Mouse (Mus musculus) adrenal gland, adult 18-20 months (tissue): ENCODE data around the gene Fiz1. TPM values are rescaled to one million over a fixed set of nuclear protein-coding genes. Genes with fewer than 3 reads are reported as not detected.
A peak's percentile ranks its signal among the peaks of the same experiment; 100 is the strongest.

Source experiments
- DNase-seq, 2 experiments: peaks; one replicate each; pipeline ENCODE4 v3.0.0; 2021 to 2022; ENCODE audit warnings: low spot score in 2 of 2
- long read RNA-seq, 2 experiments: library from polyadenylated mRNA; stranded (forward); transcript quantifications; one replicate each; pipeline ENCODE4 v2.0.0; 2021
- total RNA-seq, 2 experiments: library from RNA; stranded (reverse); gene quantifications; 1 replicate in 1 of 2; 2 replicates in 1 of 2; pipeline ENCODE4 v1.2.3; 2021

Gene Fiz1
- total RNA-seq, result 10 to 100 TPM; 21.7 to 22.5 TPM
- long read RNA-seq, experiment 1, transcript Fiz1-201 (3 exons, 2,546 nt), result major isoform, 10 of 13 reads
- long read RNA-seq, experiment 1, partial matches to known transcripts, result 2 of 13 reads
- long read RNA-seq, experiment 1, other reads (novel, unspliced or antisense), result 1 of 13 reads
- long read RNA-seq, experiment 2, transcript Fiz1-201 (3 exons, 2,546 nt), result major isoform, 8 of 14 reads
- long read RNA-seq, experiment 2, partial matches to known transcripts, result 2 of 14 reads
- long read RNA-seq, experiment 2, other reads (novel, unspliced or antisense), result 4 of 14 reads

GRCm38 (mm10) chr7:5014251-5015117 lies at the start of gene Fiz1, which contains the start of gene Zfp524:
Fiz1 (minus strand) TSS chr7:5014697.
Zfp524 (plus strand) TSS chr7:5014415.
- DNase-seq, result peak; percentile 96

- peak in 1 of 2 experiments; percentile 50 for DNase-seq
Observed at GRCm38 (mm10) chr7:5062360-5063001, 48.0 kb upstream of the Fiz1 start.

- peak; percentile 92 to 95 for DNase-seq
Observed at GRCm38 (mm10) chr7:5061774-5062359, 47.4 kb upstream of the Fiz1 start, which contains the start of gene U2af2. U2af2 (plus strand) TSS chr7:5062143.

GRCm38 (mm10) chr7:5060944-5061773 lies 46.7 kb upstream of the Fiz1 start:
- DNase-seq, result peak; percentile 93 to 95

GRCm38 (mm10) chr7:5060239-5060731 lies 45.8 kb upstream of the Fiz1 start:
- DNase-seq, result peak; percentile 71

GRCm38 (mm10) chr7:5059421-5059820 lies 44.9 kb upstream of the Fiz1 start:
- DNase-seq, result no peak

GRCm38 (mm10) chr7:5058631-5059030 lies 44.1 kb upstream of the Fiz1 start:
- no peak for DNase-seq

- no peak for DNase-seq
Observed at GRCm38 (mm10) chr7:5057804-5058203, 43.3 kb upstream of the Fiz1 start.

GRCm38 (mm10) chr7:5057381-5057780 lies 42.9 kb upstream of the Fiz1 start:
- no peak for DNase-seq

- DNase-seq, result no peak
Observed at GRCm38 (mm10) chr7:5056651-5057263, 42.3 kb upstream of the Fiz1 start.

GRCm38 (mm10) chr7:5053456-5054179 lies 39.1 kb upstream of the Fiz1 start:
- no peak for DNase-seq

- no peak for DNase-seq
Observed at GRCm38 (mm10) chr7:5052931-5053343, 38.4 kb upstream of the Fiz1 start.

- no peak for DNase-seq
Observed at GRCm38 (mm10) chr7:5052438-5052837, 37.9 kb upstream of the Fiz1 start.

GRCm38 (mm10) chr7:5051193-5052192 lies 37.0 kb upstream of the Fiz1 start, which contains the start of gene Zfp580:
Zfp580 (plus strand) TSS chr7:5051538.
- peak; percentile 71 to 78 for DNase-seq

GRCm38 (mm10) chr7:5047313-5047712 lies 32.8 kb upstream of the Fiz1 start:
- DNase-seq, result no peak

GRCm38 (mm10) chr7:5046112-5046511 lies 31.6 kb upstream of the Fiz1 start:
- DNase-seq, result no peak

GRCm38 (mm10) chr7:5044981-5045380 lies 30.5 kb upstream of the Fiz1 start:
- DNase-seq, result no peak

- no peak for DNase-seq
Observed at GRCm38 (mm10) chr7:5038940-5039339, 24.4 kb upstream of the Fiz1 start.
